Mouse (Mus musculus): ENCODE results near the gene Susd1. TPM values are rescaled to one million over a fixed set of nuclear protein-coding genes. Genes with fewer than 3 reads are reported as not detected.

Susd1 gene
- 2.3 TPM in 2 replicates for polyA plus RNA-seq (2016; fragmentation: Nextera tagmentation; extraction: Ambion mirVana)

DNA sequence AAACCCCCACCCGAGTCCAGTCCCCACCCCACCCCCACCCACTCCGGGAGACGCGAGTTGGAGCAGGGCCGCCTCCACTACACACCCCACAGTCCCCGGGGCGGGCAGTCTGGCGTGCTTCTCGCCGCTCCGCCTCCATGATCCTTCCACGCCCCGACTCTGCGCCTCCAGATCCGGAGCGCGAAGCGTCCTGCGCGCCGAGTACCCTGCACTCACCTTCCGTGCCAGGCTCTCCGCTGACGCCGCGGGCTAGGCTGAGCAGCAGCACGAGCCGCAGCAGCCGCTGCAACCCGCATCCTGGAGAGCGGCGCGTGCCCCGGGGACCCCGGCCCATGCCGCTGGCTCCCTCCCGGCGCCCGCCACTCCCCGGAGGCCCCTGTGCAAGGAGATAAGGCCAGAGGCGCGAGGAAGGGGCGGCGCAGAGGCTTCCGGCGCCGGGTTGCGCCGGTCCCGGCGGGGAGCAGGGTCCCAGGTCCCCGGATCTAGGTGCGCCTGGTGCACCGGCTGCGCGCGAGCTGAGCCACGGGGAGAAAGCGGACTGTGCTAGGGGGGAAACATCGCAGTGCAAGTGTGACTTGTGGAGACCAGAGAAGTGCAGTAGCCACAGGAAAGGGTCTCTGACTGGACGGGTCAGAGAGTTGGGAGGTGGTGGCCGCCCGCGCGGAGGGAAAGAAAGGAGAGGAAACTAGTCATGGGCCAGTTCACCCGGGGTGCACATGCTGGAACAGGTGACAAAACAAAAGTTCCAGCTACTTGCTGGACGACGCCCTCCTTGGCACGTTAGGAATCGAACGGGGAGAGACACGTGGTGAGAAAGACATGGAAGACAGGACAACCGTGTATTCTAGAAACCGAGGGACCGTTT is at the start of gene Susd1:
Gene Susd1 (minus strand): TSS at position 644 of the 865 bp plus-strand sequence.
- Histone ChIP-seq H3K4me1 (peaks cover 19% of the 10 kb centered on the region), H3K36me3 (replicated peaks) (no peaks in the 10 kb centered on the region), H3K27me3 (ENCODE audit: poor library complexity, severe bottlenecking) (peaks cover 50% of the 10 kb centered on the region), H3K27ac (peak within 1 kb of the TSS; percentile 86), H3K4me3 (peak within 1 kb of the TSS; percentile 75), H3K9me3 (no peaks in the 10 kb centered on the region)
- under 1% methylated on average over 75 of the region's 75 CpGs for WGBS
- peak; percentile 44 for DNase-seq (ENCODE audit: extremely low spot score, low spot score)

DNA sequence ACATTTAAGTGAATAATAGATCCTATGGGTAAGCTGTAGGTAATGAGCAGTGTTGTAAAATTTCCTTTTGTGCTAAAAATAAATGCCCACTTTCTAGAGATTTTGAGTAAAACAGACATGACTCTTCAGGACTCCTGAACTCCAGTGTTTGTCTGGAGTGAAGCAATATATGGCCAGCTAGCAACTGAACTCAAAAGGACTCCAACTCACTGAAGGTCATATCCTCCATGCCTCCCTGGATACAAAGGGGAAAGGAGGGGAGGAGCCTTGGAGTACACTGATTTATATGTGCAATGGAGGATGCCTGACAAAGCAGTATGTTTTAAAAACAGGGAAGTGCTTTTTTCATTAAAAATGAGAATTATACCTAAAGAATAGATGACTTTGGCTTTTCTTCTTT is 32.9 kb upstream of the Susd1 start:
- no peak for DNase-seq (ENCODE audit: extremely low spot score, low spot score)
- Histone ChIP-seq H3K9me3 (no peaks in the 10 kb centered on the region), H3K36me3 (replicated peaks) (no peaks in the 10 kb centered on the region), H3K27ac (no peak overlapping the region), H3K4me3 (no peak overlapping the region), H3K4me1 (no peaks in the 10 kb centered on the region), H3K27me3 (ENCODE audit: poor library complexity, severe bottlenecking) (no peaks in the 10 kb centered on the region)

DNA sequence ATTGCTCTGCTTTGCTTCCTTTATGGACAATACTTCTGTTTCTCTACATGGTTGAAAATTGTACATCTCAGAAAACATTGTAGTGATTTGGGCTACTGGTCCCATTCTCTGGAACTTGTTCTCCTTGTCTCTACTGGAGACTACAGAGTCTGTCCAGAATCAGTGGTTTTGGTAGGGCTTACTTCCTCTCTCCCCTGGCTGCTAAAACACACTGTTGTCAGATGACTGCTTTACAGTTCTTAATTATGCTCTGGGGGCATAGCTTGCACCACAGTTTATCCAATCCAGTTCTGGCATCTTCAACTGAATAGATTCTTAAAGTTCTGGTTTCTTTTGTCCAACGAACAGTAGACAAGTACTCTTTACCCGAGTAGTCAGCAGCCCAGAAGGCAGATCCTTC is 27.0 kb upstream of the Susd1 start:
- WGBS = 82% methylated on average over 2 of the region's 2 CpGs
- DNase-seq (ENCODE audit: extremely low spot score, low spot score) = no peak
- Histone ChIP-seq H3K9me3 (no peaks in the 10 kb centered on the region), H3K27me3 (ENCODE audit: poor library complexity, severe bottlenecking) (no peaks in the 10 kb centered on the region), H3K27ac (no peak overlapping the region), H3K36me3 (replicated peaks) (no peaks in the 10 kb centered on the region), H3K4me3 (no peak overlapping the region), H3K4me1 (no peaks in the 10 kb centered on the region)

DNA sequence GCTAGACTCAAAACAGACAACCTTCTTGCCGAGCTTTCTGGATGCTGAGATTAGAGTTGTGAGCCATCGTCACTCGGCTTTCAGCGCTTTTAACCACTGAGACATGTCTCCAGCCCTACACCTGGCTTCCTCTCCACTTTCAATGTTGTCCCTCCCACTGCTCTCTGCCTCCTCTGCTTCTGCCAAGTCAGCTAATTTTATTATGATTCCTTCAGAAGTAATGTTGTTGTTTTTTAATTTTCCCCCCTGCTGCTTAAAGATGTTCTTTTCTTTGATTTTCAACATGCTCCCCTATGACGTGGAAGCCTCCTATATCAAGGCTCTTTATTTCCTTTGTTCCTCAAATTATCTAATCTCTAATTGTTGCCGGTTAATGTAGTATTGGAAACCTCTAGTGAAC is 26.2 kb upstream of the Susd1 start:
- DNase-seq (ENCODE audit: extremely low spot score, low spot score) = no peak
- no peak overlapping the region for H3K27ac ChIP-seq
- no peaks in the 10 kb centered on the region for H3K36me3 ChIP-seq (replicated peaks)
- no peaks in the 10 kb centered on the region for H3K9me3 ChIP-seq
- WGBS = 90% methylated on average over 6 of the region's 6 CpGs
- H3K27me3 ChIP-seq (ENCODE audit: poor library complexity, severe bottlenecking) = no peaks in the 10 kb centered on the region
- H3K4me3 ChIP-seq = no peak overlapping the region
- H3K4me1 ChIP-seq = no peaks in the 10 kb centered on the region

DNA sequence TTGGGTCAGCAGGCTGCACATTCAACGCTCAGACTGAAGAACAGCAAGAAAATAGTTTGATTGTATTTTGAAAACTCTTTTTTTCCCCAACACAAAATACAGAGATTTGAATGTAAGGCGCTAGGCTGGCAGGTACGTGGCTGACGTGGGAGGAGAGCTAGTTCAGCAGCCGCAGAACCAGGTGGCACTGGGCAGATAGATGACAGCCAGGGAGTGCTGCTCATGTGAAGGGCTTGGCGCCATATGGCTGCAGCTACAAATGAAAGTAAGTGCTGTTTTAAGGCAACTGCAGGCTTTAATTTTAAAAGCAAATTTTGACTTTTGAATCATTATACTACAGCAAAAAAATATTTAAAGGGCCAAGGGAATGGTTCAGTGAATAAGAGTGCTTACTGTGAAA is 24.1 kb upstream of the Susd1 start:
- Histone ChIP-seq H3K4me3 (no peak overlapping the region), H3K4me1 (no peaks in the 10 kb centered on the region; the same call in 1 of the 2 replicates), H3K27me3 (ENCODE audit: poor library complexity, severe bottlenecking) (no peaks in the 10 kb centered on the region), H3K36me3 (replicated peaks) (no peaks in the 10 kb centered on the region), H3K9me3 (no peaks in the 10 kb centered on the region), H3K27ac (no peak overlapping the region)
- 88% methylated on average over 6 of the region's 6 CpGs for WGBS
- no peak for DNase-seq (ENCODE audit: extremely low spot score, low spot score)

DNA sequence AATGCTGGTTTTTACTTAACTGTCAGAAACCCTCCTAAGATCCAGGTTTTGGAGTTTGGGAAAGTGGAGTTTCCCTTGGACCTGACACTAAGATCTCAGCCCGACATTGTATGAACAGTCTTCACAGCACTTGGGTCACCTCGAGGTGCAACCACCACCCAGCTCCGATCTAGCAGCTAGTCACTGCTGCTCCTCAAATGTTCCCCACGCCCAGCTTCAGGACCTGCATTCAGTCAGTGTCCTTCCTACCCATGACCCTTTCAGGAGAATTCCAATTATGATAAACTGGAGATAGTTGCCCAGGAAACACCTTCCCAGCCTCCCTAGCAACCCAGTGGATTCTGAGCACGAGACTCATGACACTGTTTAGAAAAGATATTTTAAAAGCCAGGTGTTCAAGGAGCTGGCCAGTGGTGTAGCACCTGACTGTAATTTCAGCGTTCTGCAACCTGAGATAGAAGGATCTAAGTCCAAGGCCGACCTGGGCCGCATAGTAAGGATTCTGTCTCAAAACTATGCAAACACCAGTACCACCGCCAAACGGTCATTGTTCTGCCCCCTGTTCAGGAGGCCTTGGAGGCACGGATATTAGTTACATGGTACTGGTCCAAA is 22.8 kb upstream of the Susd1 start:
- Histone ChIP-seq H3K9me3 (no peaks in the 10 kb centered on the region), H3K36me3 (replicated peaks) (no peaks in the 10 kb centered on the region), H3K27ac (no peak overlapping the region), H3K4me3 (no peak overlapping the region), H3K27me3 (ENCODE audit: poor library complexity, severe bottlenecking) (no peaks in the 10 kb centered on the region), H3K4me1 (no peaks in the 10 kb centered on the region; the same call in 1 of the 2 replicates)
- 88% methylated on average over 11 of the region's 11 CpGs for WGBS
- no peak for DNase-seq (ENCODE audit: extremely low spot score, low spot score)

DNA sequence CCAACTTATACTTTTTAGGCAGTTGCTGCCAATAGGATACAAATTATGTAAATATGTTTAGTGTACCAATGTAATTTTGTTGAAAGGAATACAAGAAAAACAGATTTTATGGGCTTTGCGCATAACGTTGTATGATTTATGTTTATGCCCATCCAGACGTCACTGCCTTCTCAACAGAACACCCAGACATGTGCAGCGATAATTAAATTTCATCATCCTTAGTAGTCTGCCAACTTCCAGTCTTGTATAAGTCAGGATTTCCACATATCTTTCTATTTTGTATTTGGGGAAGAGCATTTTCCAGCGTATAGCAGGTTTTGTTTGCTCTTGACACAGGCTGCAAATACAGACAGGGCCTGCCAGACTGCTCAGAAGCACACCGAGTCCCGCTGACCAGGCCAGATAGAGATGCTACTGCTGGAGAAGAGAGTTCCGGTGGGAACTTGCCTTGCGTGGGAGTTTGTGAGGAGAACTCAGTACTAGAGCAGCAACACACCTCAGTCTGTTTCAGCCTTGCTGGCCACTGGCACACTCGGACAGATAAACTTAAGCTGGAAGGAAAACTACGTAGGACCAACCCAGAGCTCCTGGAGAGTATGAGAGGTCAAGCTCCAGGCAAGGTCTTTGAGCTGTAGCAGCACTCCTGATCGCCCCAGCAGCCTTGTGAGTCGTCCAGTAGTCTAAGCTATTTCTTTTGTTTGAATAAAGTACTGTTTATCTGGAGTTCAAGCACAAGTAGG is 21.0 kb upstream of the Susd1 start:
- Histone ChIP-seq H3K36me3 (replicated peaks) (no peaks in the 10 kb centered on the region), H3K9me3 (no peaks in the 10 kb centered on the region), H3K4me3 (no peak overlapping the region), H3K27ac (no peak overlapping the region), H3K27me3 (ENCODE audit: poor library complexity, severe bottlenecking) (no peaks in the 10 kb centered on the region), H3K4me1 (no peaks in the 10 kb centered on the region; the same call in 1 of the 2 replicates)
- 89% methylated on average over 13 of the region's 13 CpGs for WGBS
- no peak for DNase-seq (ENCODE audit: extremely low spot score, low spot score)

DNA sequence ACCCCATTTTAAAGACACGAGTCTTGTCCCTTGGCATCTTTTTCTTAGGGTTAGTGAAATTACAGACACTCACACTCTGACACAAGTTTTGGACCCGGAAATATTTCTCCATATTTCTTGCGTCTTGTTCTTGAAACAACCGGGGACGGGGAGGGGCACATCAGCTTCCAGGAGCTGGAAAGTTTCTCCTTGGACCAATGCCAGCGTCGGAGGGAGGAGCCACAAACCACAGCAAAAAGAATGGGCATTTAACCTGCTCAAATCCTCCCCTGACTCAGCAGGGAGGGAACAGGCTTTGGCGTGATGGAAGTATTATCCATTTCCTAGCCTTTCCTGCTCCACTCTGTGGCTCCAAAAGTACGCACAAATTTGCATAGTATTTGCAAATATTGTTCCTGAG is 19.5 kb upstream of the Susd1 start:
- Histone ChIP-seq H3K36me3 (replicated peaks) (no peaks in the 10 kb centered on the region), H3K4me3 (no peak overlapping the region), H3K27me3 (ENCODE audit: poor library complexity, severe bottlenecking) (no peaks in the 10 kb centered on the region), H3K4me1 (no peaks in the 10 kb centered on the region; the same call in 1 of the 2 replicates), H3K9me3 (no peaks in the 10 kb centered on the region), H3K27ac (no peak overlapping the region)
- no peak for DNase-seq (ENCODE audit: extremely low spot score, low spot score)
- 52% methylated on average over 9 of the region's 9 CpGs for WGBS

DNA sequence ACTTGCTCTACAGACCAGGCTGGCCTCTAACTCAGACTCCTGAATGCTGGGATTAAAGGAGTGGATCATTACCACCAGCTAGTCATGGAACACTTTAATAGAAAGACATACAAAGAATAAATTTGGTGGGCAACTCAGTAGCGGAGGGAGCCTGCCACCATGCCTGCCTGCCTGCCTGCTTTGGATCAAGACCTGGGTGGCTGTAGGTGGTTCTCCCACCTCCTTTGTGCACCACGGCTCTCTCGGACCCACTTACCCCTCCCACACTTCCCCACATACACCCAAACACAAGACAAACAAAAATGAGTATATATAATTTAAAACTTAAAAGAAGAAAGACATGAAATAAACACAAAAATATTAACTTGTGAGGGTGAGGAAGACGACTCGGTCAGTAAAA is 18.7 kb upstream of the Susd1 start:
- H3K27ac ChIP-seq = no peak overlapping the region
- no peak for DNase-seq (ENCODE audit: extremely low spot score, low spot score)
- H3K4me3 ChIP-seq = no peak overlapping the region
- H3K9me3 ChIP-seq = no peaks in the 10 kb centered on the region
- no peaks in the 10 kb centered on the region for H3K27me3 ChIP-seq (ENCODE audit: poor library complexity, severe bottlenecking)
- 93% methylated on average over 5 of the region's 5 CpGs for WGBS
- no peaks in the 10 kb centered on the region; the same call in 1 of the 2 replicates for H3K4me1 ChIP-seq
- H3K36me3 ChIP-seq (replicated peaks) = no peaks in the 10 kb centered on the region

DNA sequence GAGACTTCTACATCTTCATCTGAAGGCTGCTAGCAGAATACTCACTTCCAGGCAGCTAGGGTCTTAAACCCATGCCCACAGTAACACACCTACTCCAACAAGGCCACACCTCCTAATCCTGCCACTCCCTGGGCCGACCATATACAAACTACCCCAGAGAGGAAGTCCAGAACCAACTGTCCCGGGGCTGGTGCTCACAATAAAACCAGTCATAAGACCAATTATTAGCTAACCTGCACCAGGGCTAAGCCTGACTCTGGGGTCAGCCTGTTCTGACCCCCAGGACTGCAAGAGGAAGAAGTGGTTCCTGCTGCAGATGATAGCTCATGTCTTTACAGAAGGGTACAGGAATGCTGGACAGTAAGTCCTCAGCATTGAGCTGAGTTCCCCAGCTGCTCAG is 17.0 kb upstream of the Susd1 start:
- no peaks in the 10 kb centered on the region; the same call in 1 of the 2 replicates for H3K4me1 ChIP-seq
- H3K4me3 ChIP-seq = no peak overlapping the region
- H3K27me3 ChIP-seq (ENCODE audit: poor library complexity, severe bottlenecking) = no peaks in the 10 kb centered on the region
- H3K9me3 ChIP-seq = no peaks in the 10 kb centered on the region
- no peak for DNase-seq (ENCODE audit: extremely low spot score, low spot score)
- H3K36me3 ChIP-seq (replicated peaks) = no peaks in the 10 kb centered on the region
- 65% methylated on average over 2 of the region's 2 CpGs for WGBS
- H3K27ac ChIP-seq = no peak overlapping the region

DNA sequence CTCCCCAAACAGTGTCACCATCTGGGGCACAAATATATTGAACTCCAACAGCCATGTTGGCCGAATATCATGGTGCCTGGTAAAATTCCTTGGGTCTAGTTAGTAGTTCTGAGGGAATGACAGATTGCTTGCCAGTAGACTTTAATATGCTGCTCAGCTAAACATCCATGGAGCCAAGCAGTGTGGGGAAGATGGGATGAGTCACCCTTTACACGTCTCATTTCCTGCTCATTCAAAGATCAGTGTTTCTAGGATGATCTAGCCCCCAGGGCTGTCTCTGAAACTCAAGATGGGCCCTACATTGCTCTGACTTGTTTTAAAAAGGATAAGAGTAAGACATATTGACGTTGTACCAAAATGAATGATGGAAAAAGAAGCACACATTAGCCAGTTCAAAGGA is 15.6 kb upstream of the Susd1 start:
- DNase-seq (ENCODE audit: extremely low spot score, low spot score) = no peak
- Histone ChIP-seq H3K4me3 (no peak overlapping the region), H3K27ac (no peak overlapping the region), H3K27me3 (ENCODE audit: poor library complexity, severe bottlenecking) (no peaks in the 10 kb centered on the region), H3K36me3 (replicated peaks) (no peaks in the 10 kb centered on the region), H3K4me1 (no peaks in the 10 kb centered on the region; the same call in 1 of the 2 replicates), H3K9me3 (no peaks in the 10 kb centered on the region)
- 80% methylated on average over 3 of the region's 3 CpGs for WGBS

DNA sequence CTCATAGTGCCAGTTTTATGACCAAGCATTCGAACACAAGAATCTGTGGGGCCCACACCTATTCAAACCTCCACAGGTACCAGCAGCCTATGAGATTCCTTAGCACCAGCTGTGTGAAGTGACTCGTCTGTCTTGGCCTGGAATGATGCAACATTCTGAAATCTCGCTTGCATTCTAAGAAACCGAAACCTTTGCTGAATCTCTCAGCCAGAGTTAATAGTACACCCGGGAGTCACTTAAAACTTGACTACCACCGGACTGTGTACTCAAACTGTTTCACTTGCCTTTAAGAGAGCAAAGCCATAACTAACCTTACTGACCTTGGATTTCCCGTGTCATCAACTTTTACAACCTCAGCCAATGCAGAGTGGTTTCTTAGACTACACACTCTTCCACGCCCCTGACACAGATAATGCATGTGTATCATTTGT is 14.1 kb upstream of the Susd1 start:
- Histone ChIP-seq H3K9me3 (no peaks in the 10 kb centered on the region), H3K27ac (no peak overlapping the region), H3K4me1 (peaks cover 6% of the 10 kb centered on the region), H3K4me3 (no peak overlapping the region), H3K36me3 (replicated peaks) (no peaks in the 10 kb centered on the region), H3K27me3 (ENCODE audit: poor library complexity, severe bottlenecking) (no peaks in the 10 kb centered on the region)
- DNase-seq (ENCODE audit: extremely low spot score, low spot score) = no peak
- 94% methylated on average over 8 of the region's 8 CpGs for WGBS

DNA sequence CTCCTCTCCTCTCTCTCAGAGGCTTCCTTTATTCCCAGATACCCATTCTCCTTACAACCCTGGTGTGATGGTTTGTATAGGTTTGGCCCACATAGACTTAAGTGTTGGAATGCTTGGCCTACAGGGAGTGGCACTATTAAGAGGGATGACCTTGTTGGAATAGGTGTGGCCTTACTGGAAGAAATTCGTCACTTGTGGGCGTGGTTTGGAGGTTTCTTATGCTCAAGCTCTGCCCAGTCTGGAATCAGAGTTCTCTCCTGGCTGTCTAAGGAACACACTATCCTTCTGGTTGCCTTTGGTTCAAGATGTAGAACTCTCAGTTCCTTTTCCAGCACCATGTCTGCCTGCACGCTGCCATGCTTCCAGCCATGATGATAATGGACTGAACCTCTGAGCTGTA is 12.5 kb upstream of the Susd1 start:
- Histone ChIP-seq H3K4me1 (peaks cover 8% of the 10 kb centered on the region), H3K4me3 (no peak overlapping the region), H3K27ac (no peak overlapping the region), H3K27me3 (ENCODE audit: poor library complexity, severe bottlenecking) (no peaks in the 10 kb centered on the region), H3K9me3 (no peaks in the 10 kb centered on the region), H3K36me3 (replicated peaks) (no peaks in the 10 kb centered on the region)
- WGBS = 87% methylated on average over 3 of the region's 3 CpGs
- DNase-seq (ENCODE audit: extremely low spot score, low spot score) = no peak
